Mouse (Mus musculus) liver, embryonic 16.5 days (tissue): ENCODE measurements around the gene Wfdc8. TPM values are rescaled to one million over a fixed set of nuclear protein-coding genes. Genes with fewer than 3 reads are reported as not detected.
"Not testable (repeated sequence)": the region's sequence is repeated elsewhere in the genome, so short reads cannot be mapped to it uniquely, and the experiment has no call there.

Source experiments
- ATAC-seq: fragments of 200-750 bp; cut with Nextera tagmentation; 2 replicates; pipeline ENCODE4 v1.8.0; 2017; ENCODE audit warnings: low read depth, mild to moderate bottlenecking, moderate number of reproducible peaks, moderate library complexity
- H3K27ac ChIP-seq: fragments of 300-500 bp; sonication (generic); 2 replicates; pipeline ENCODE4 v1.5.1; 2014; ENCODE audit warnings: mild to moderate bottlenecking, low read length
- H3K27me3 ChIP-seq: fragments of 300-500 bp; sonication (generic); 2 replicates; pipeline ENCODE4 v1.6.1; 2014; ENCODE audit warnings: low read depth, low read length, mixed read lengths; ENCODE audit not compliant: control insufficient read depth, insufficient read depth
- H3K36me3 ChIP-seq: fragments of 300-500 bp; sonication (generic); 2 replicates; pipeline ENCODE4 v1.6.1; 2014; ENCODE audit warnings: mild to moderate bottlenecking; ENCODE audit not compliant: control insufficient read depth, insufficient read depth
- H3K4me1 ChIP-seq: fragments of 300-500 bp; sonication (generic); 2 replicates; pipeline ENCODE4 v1.6.1; 2014; ENCODE audit warnings: low read depth, low read length, mixed read lengths; ENCODE audit not compliant: control insufficient read depth
- H3K4me2 ChIP-seq: fragments of 300-500 bp; sonication (generic); 2 replicates; pipeline ENCODE4 v1.6.1; 2014; ENCODE audit warnings: low read depth, low read length, mixed read lengths
- H3K4me3 ChIP-seq: fragments of 300-500 bp; sonication (generic); 2 replicates; pipeline ENCODE4 v1.5.1; 2014; ENCODE audit warnings: low read depth, mild to moderate bottlenecking, low read length
- H3K9ac ChIP-seq: fragments of 300-500 bp; sonication (generic); 2 replicates; pipeline ENCODE4 v1.6.1; 2014; ENCODE audit warnings: low read depth, low read length
- H3K9me3 ChIP-seq: fragments of 300-500 bp; sonication (generic); replicated peaks from 2 replicates; pipeline ENCODE4 v1.6.1; 2016; ENCODE audit warnings: low read length; ENCODE audit not compliant: control insufficient read depth
- WGBS: fragments of 180-500 bp; shearing (Covaris S2); extraction: QIAGEN DNeasy Blood & Tissue Kit; methylation state at CpG from one replicate; pipeline ENCODE4 v1.1.7; 2014; ENCODE audit not compliant: insufficient replicate concordance; 5-methylcytosine and 5-hydroxymethylcytosine counted together
- polyA plus RNA-seq: library from polyadenylated mRNA; unstranded; fragments of >200 nt; fragmentation: Nextera tagmentation; extraction: Ambion mirVana; gene quantifications from 2 replicates; pipeline ENCODE4 v1.2.1, GENCODE M21; 2015

Wfdc8 gene
- polyA plus RNA-seq, 1 experiment from 2014 or later: not detected

GRCm38 (mm10) chr2:164615386-164615785 is 2.0 kb upstream of the Wfdc8 start:
- H3K9ac ChIP-seq: no peak overlapping the region
- no peak overlapping the region for H3K4me2 ChIP-seq
- H3K4me3 ChIP-seq: no peak overlapping the region
- no peak for ATAC-seq
- H3K27me3 ChIP-seq: no peaks in the 10 kb centered on the region
- H3K36me3 ChIP-seq: no peaks in the 10 kb centered on the region
- no peaks in the 10 kb centered on the region for H3K9me3 ChIP-seq
- no peaks in the 10 kb centered on the region for H3K4me1 ChIP-seq
- 65% methylated on average over 3 of the region's 3 CpGs for WGBS
- H3K27ac ChIP-seq: no peak overlapping the region

DNA sequence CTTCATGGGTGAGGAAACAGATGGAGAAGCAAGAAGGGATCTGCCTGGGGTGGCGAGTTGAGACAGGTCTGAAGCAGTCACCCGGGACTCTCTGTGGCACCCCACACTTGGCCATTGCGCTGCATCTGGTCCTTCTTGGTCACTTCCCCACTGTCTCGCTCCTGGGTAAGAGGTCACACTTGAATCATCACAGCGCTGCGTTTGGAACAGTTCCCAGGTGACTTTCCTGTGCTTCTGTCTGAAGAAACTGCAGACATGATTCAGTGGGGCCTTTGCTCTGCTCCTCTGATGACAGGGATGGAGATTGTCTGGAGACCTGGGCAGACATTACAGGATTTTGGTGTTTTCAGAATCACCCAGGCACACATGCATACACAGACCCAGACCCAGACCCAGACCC is 4.6 kb downstream of the Wfdc8 start:
- Histone ChIP-seq H3K4me3 (no peak overlapping the region), H3K9me3 (no peaks in the 10 kb centered on the region), H3K4me1 (no peaks in the 10 kb centered on the region), H3K36me3 (no peaks in the 10 kb centered on the region), H3K27ac (no peak overlapping the region), H3K4me2 (no peak overlapping the region), H3K9ac (no peak overlapping the region), H3K27me3 (no peaks in the 10 kb centered on the region)
- ATAC-seq: no peak
- WGBS: 61% methylated on average over 6 of the region's 6 CpGs

DNA sequence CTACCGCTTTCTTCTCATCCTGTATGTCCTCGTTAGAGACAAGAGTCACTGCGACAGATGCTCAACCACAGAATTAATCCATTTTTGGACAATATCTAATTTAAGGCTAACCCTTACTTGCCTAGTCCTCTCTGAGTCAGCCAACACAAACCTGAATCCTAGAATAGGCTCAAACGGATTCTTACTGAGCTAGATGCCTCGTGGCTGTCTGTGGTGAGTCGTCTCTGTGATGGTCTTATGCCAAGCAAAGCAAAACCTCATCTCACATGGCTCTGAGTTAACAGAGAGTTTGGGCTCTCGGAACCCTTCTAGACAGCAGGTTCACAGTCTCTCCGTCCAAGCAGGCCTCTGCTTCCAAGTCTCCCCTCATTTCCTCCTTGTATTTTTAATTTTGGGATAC is 9.0 kb downstream of the Wfdc8 start:
- Histone ChIP-seq H3K27ac (no peak overlapping the region), H3K9ac (no peak overlapping the region), H3K4me1 (no peaks in the 10 kb centered on the region), H3K9me3 (no peaks in the 10 kb centered on the region), H3K36me3 (no peaks in the 10 kb centered on the region), H3K4me2 (no peak overlapping the region), H3K4me3 (no peak overlapping the region), H3K27me3 (no peaks in the 10 kb centered on the region)
- no peak for ATAC-seq
- WGBS: 71% methylated on average over 8 of the region's 8 CpGs

DNA sequence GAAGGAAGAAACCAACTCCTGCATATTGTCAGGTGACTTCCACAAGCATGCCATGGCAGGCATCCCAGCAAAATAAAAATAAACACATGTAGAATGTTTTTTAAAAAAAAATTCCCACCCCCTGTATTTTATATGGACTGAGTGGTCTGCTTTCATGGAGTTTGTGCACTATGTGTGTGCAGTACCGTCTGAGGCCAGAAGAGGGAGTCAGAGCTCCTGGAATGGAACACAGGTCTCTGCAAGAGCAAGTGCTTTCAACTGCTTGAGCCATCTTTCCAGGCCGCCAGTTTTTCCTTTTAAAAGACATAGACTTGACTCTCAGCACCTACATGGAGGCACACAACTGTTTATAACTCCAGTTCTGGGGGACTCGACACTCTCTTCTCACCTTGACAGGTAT is 9.9 kb downstream of the Wfdc8 start:
- no peak overlapping the region for H3K4me2 ChIP-seq
- ATAC-seq: no peak
- H3K9me3 ChIP-seq: no peaks in the 10 kb centered on the region
- no peak overlapping the region for H3K4me3 ChIP-seq
- H3K9ac ChIP-seq: no peak overlapping the region
- H3K27ac ChIP-seq: no peak overlapping the region
- no peaks in the 10 kb centered on the region for H3K4me1 ChIP-seq
- no peaks in the 10 kb centered on the region for H3K36me3 ChIP-seq
- 70% methylated on average over 3 of the region's 3 CpGs for WGBS
- H3K27me3 ChIP-seq: no peaks in the 10 kb centered on the region

- no peak overlapping the region for H3K9ac ChIP-seq
- no peaks in the 10 kb centered on the region for H3K4me1 ChIP-seq
- no peak overlapping the region for H3K27ac ChIP-seq
- ATAC-seq: no peak
- H3K36me3 ChIP-seq: no peaks in the 10 kb centered on the region
- H3K9me3 ChIP-seq: no peaks in the 10 kb centered on the region
- no peak overlapping the region for H3K4me3 ChIP-seq
- 58% methylated on average over 3 of the region's 3 CpGs for WGBS
- no peaks in the 10 kb centered on the region for H3K27me3 ChIP-seq
- H3K4me2 ChIP-seq: no peak overlapping the region
Measured at GRCm38 (mm10) chr2:164600179-164600578, 13.2 kb downstream of the Wfdc8 start.

DNA sequence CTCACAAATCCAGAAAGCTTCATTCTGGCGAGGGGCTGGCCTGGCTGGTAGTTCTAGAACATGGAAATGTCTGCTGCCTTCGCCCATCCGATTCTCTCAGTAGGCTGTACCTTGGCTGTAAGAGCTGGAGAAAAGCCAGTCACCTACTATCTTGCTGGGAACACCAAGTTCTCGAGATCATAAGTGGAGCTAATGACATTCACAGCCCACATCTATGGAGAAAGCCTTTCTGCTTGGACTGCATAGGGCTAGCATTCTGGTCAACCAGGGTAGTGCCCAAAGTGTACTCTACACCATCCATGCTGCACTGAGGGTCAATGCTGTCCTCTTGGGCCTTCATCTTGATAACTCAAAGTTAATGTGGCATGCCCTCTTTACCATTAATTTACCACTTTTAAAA is 19.9 kb downstream of the Wfdc8 start, which contains the start of gene Eppin:
Gene Eppin (minus strand): TSS at position 101 of the 400 bp plus-strand sequence.
- no peak within 1 kb of the TSS for H3K27ac ChIP-seq
- H3K4me2 ChIP-seq: no peak within 1 kb of the TSS
- no peak within 1 kb of the TSS for H3K9ac ChIP-seq
- no peaks in the 10 kb centered on the region for H3K4me1 ChIP-seq
- no peak within 1 kb of the TSS for H3K4me3 ChIP-seq
- no peaks in the 10 kb centered on the region for H3K36me3 ChIP-seq
- no peak for ATAC-seq
- 43% methylated on average over 4 of the region's 4 CpGs for WGBS
- no peaks in the 10 kb centered on the region for H3K9me3 ChIP-seq
- H3K27me3 ChIP-seq: no peaks in the 10 kb centered on the region

DNA sequence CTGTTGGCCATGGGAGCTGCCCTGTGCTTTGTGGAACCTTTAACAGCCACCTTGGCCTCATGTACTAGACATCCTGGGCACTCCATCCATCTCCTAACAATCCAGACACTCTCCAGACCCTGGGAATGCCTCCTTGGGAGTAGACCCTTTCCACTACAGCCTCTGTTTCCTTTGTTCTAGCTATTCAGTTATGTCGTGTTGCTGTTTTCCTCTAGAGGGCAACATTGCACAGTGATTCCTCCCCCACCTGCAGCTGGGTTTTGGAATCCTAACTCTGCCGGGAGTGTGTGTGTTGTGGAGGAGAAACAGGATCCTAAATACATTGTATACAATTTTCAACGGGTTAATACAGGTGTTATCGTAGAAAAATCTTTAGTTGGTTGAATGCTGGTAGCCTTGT is 21.4 kb downstream of the Wfdc8 start:
- Histone ChIP-seq H3K9me3 (no peaks in the 10 kb centered on the region), H3K36me3 (no peaks in the 10 kb centered on the region), H3K27ac (no peak overlapping the region), H3K9ac (no peak overlapping the region), H3K4me1 (no peaks in the 10 kb centered on the region), H3K4me2 (no peak overlapping the region), H3K4me3 (no peak overlapping the region), H3K27me3 (no peaks in the 10 kb centered on the region)
- ATAC-seq: no peak
- WGBS: 8% methylated on average over 4 of the region's 4 CpGs

DNA sequence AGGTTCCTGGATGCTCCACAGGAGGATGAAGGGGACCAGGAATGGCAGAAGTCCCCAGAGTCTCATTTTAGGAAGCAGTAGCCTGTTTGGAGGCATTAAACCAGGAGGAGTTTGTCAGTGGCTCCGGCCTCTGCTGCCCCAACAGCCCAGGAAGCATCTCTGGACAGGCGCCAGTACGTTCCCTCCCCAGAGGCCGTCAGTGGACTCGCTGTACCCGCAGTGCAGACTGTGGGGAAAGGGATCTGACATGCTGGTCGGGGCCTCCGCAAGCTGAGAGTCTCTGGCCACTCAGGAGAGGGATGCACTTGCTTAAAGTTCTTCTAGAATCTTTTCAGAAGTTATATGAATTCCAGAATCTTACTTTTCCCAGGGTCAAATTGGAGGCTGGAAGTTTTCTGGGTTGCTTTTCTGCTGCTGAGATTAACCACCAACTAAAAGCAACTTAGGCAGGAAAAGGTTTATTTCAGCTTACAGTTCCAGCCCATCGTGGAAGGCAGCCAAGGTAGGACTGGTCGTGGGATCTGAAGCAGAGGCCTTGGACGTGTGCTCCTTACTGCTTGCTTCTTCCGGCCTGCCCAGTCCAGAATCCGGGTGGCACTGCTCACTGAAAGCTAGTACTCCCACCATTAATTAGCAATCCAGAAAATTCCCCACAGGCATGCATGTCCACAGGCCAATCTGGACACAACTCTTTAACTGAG is 28.3 kb downstream of the Wfdc8 start, which contains the start of gene Wfdc6a:
Gene Wfdc6a (minus strand): TSS at position 423 of the 701 bp plus-strand sequence.
- not testable (repeated sequence) for H3K27ac ChIP-seq, H3K27me3 ChIP-seq, H3K9me3 ChIP-seq, H3K4me1 ChIP-seq, H3K4me3 ChIP-seq, H3K4me2 ChIP-seq, H3K9ac ChIP-seq, H3K36me3 ChIP-seq, ATAC-seq
- WGBS: 47% methylated on average over 13 of the region's 13 CpGs

DNA sequence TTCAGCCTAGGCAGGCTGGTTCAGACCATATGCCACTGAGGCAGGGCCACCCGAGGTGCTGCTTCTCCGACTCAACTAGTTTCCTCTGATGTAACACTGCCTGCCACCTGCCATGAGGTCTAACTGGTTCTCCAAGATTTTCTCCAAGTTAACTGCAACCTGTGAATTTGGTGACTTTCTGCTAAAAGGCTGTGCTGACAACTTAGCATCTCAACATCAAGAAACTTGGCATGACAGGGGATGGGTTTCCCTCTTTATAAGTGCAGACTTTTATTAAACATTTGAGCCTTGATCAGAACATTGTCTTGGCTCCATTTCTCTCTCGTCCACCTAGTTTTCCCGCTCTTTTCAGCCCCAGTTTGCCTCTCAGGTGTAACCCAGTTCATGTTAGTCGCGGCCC is 40.1 kb downstream of the Wfdc8 start, which contains the start of gene Spint3:
Gene Spint3 (minus strand): TSS at position 101 of the 400 bp plus-strand sequence.
- not testable (repeated sequence) for H3K9ac ChIP-seq, H3K27ac ChIP-seq, H3K4me3 ChIP-seq, H3K4me2 ChIP-seq, H3K36me3 ChIP-seq, H3K27me3 ChIP-seq, H3K9me3 ChIP-seq, H3K4me1 ChIP-seq, ATAC-seq
- 64% methylated on average over 6 of the region's 6 CpGs for WGBS
